Mouse (Mus musculus) ovary, adult 2 months (tissue): ENCODE measurements around the gene Gm5128. TPM values are rescaled to one million over a fixed set of nuclear protein-coding genes. Genes with fewer than 3 reads are reported as not detected.

Experiments
- polyA plus RNA-seq: library from polyadenylated mRNA; depleted of rRNA; stranded (reverse); fragments of >200 nt; gene quantifications from 2 replicates; pipeline ENCODE4 v1.2.3, GENCODE M21; 2012; rRNA removed

Gene Gm5128
- not detected in 2 replicates for polyA plus RNA-seq

DNA sequence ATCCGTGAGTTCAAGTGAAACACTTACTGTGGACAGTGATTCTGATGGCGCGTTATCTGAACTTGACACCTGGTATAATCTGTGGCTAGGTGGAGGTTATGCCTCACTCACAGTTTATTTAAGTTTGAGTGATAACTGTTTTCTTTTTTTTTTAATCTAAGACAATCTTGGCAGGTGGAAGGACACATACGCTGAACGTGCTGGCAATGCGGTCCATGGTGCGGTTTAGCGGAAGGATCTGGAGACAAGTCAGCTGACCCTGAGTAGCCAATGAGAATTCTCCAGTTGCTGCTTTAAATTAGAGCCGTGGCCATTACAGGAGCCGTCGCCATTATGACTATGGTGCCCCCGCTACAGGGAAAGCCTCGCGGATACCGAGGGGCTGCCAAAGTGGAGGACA is at the start of gene Gm5128:
Gene Gm5128, plus strand, starts transcription at position 301 of the 400 bp plus-strand sequence.

Other genes with a start within 250 kb of the Gm5128 start
- 0.06 TPM in 1 of 2 replicates, not detected in the other for gene Gm15023, start 195.7 kb upstream of the Gm5128 start, polyA plus RNA-seq
- 0.71 and 1.4 TPM in 2 replicates for gene Tceal6, start 162.6 kb upstream of the Gm5128 start, polyA plus RNA-seq
- gene Pramel3, start 71.0 kb upstream of the Gm5128 start, polyA plus RNA-seq, result not detected in 2 replicates
- not detected in 2 replicates for gene Gm7903, start 60.6 kb downstream of the Gm5128 start, polyA plus RNA-seq
- gene AV320801, start 121.3 kb downstream of the Gm5128 start, polyA plus RNA-seq, result not detected in 2 replicates
- not detected in 2 replicates for gene Nxf7, start 225.5 kb downstream of the Gm5128 start, polyA plus RNA-seq